Mouse (Mus musculus) ES-E14 (cell line): ENCODE results near the gene Sestd1. TPM values are rescaled to one million over a fixed set of nuclear protein-coding genes. Genes with fewer than 3 reads are reported as not detected.

Experiments
- DNase-seq: peaks from one replicate; pipeline ENCODE4 v3.0.0-alpha.2; 2013; ENCODE audit warnings: low read depth, low spot score
- H3K27ac ChIP-seq: 2 replicates; pipeline ENCODE4 v1.5.1; 2012; ENCODE audit warnings: low read depth, mild to moderate bottlenecking, low read length, moderate library complexity, mixed read lengths; ENCODE audit not compliant: poor library complexity, insufficient read depth, severe bottlenecking
- H3K36me3 ChIP-seq: 2 replicates; pipeline ENCODE4 v1.6.1; 2012; ENCODE audit warnings: mild to moderate bottlenecking, low read length, moderate library complexity, mixed read lengths; ENCODE audit not compliant: control insufficient read depth, poor library complexity, insufficient read depth, severe bottlenecking
- H3K4me1 ChIP-seq, 2 experiments: fragments of 150-350 bp in 1 of 2; sonication (generic) in 1 of 2; 2 replicates each; pipeline ENCODE4 v1.6.1; 2012; ENCODE audit warnings: low read length in 2 of 2, mild to moderate bottlenecking in 1 of 2, mixed read lengths in 1 of 2; ENCODE audit not compliant: control insufficient read depth in 2 of 2, insufficient read depth in 2 of 2, poor library complexity in 1 of 2
- H3K4me3 ChIP-seq, 2 experiments: fragments of 150-350 bp in 1 of 2; sonication (generic) in 1 of 2; 2 replicates each; pipeline ENCODE4 v1.5.1; 2012; ENCODE audit warnings: low read length in 2 of 2, low read depth in 1 of 2, mild to moderate bottlenecking in 1 of 2, mixed read lengths in 1 of 2; ENCODE audit not compliant: insufficient read depth in 1 of 2, poor library complexity in 1 of 2, severe bottlenecking in 1 of 2
- H3K9ac ChIP-seq: 2 replicates; pipeline ENCODE4 v1.6.1; 2012; ENCODE audit warnings: low read depth, mild to moderate bottlenecking, low read length, mixed read lengths; ENCODE audit not compliant: poor library complexity, insufficient read depth, severe bottlenecking
- H3K9me3 ChIP-seq: fragments of 150-350 bp; sonication (generic); 2 replicates; pipeline ENCODE4 v1.6.1; 2012; ENCODE audit warnings: low read depth, mild to moderate bottlenecking, low read length; ENCODE audit not compliant: control insufficient read depth, insufficient read depth
- CHD2 ChIP-seq: IDR thresholded peaks from 2 replicates; pipeline ENCODE4 v1.6.1; 2014; ENCODE audit warnings: mild to moderate bottlenecking, low read depth, low read length, inconsistent platforms
- HCFC1 ChIP-seq: IDR thresholded peaks from 2 replicates; pipeline ENCODE4 v1.6.1; 2012; ENCODE audit warnings: low read length, inconsistent platforms, borderline replicate concordance; ENCODE audit not compliant: insufficient read depth
- MAFK ChIP-seq: IDR thresholded peaks from 2 replicates; pipeline ENCODE4 v1.6.1; 2014; ENCODE audit warnings: mild to moderate bottlenecking, low read depth, low read length, inconsistent platforms; ENCODE audit not compliant: insufficient read depth
- ZC3H11A ChIP-seq: IDR thresholded peaks from 2 replicates; pipeline ENCODE4 v1.6.1; 2012; ENCODE audit warnings: low read depth, mild to moderate bottlenecking, inconsistent platforms, low read length, borderline replicate concordance
- ZNF384 ChIP-seq: IDR thresholded peaks from 2 replicates; pipeline ENCODE4 v1.6.1; 2012; ENCODE audit warnings: low read depth, low read length, inconsistent platforms
- in situ Hi-C, 2 experiments: fragments of 600-800 bp; cut with MboI; formaldehyde crosslinking; loops; one replicate each; pipeline ENCODE4 v1.15.1; 2025; ENCODE audit warnings: low sequenced_read_pairs in 2 of 2, inconsistent platforms in 1 of 2; ENCODE audit not compliant: unreplicated experiment in 2 of 2
- total RNA-seq: library from RNA; depleted of rRNA; stranded (reverse); fragments of 300-350 nt; gene quantifications from 2 replicates; pipeline ENCODE4 v1.2.3, GENCODE M21; 2012

The Sestd1 gene
- total RNA-seq, 1 experiment = 11.4 TPM

DNA sequence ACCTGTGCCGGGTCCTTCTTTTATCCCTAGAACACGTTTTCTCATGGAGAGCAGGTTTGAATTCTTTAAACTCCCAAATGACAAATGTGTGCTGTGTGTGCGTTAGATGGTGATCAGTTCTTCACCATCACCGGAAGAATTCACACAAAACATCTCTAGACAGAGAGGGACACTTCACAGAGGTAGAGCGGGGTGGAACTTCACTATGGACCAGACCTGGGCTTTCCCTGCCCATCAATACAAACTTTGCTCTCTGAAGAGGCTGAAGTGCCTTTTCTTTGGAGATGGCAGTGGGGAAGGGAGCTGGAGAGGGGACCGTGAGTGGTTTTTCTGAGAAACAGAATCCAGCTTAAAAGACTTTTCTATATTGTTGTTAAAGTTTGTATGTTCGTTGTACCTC is 111.6 kb downstream of the Sestd1 start:
- H3K36me3 ChIP-seq = no peaks in the 10 kb centered on the region
- no peaks in the 10 kb centered on the region for H3K9me3 ChIP-seq
- in situ Hi-C loops = no loop called here
- H3K4me1 ChIP-seq = peaks cover 8 to 12% of the 10 kb centered on the region in 2 experiments; a peak in 3 of 4 replicates
- no peak overlapping the region for H3K27ac ChIP-seq
- no peak for DNase-seq
- TF ChIP-seq CHD2 = no peak
- no peak for TF ChIP-seq ZNF384
- no peak for TF ChIP-seq ZC3H11A
- TF ChIP-seq HCFC1 = no peak
- TF ChIP-seq MAFK = no peak
- no peak overlapping the region for H3K4me3 ChIP-seq
- H3K9ac ChIP-seq = no peak overlapping the region

DNA sequence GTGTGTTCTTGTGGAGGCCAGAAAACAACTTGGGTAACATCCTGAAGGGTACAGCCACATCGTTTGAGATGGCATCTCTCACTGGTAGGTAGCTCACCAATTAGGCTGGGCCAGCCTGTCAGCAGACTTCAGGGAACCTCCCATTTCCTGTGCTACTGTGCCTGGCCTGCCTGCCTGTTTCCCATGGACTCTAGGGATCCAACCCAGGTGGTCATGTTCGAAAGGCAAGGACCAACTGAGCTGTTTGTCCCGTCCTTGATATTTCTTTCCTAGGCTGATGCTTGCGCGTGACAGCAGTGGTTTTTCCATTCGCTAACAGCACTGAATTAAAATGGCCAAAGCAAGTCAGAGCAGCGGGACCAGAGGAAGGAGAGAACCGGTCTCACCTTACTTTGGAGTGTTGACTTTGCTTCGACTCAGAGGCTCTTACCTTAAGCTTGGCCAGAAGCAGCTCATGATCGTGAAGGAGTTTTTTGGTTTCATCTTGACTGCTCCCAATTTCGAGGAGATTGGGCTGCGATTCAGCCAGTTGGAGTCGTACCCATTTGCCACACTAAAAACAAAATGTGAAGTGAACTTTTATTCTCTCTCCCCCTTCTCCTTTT is 112.2 kb downstream of the Sestd1 start:
- H3K27ac ChIP-seq = no peak overlapping the region
- no peaks in the 10 kb centered on the region for H3K9me3 ChIP-seq
- H3K4me1 ChIP-seq = peaks cover 8 to 12% of the 10 kb centered on the region in 2 experiments; a peak in 3 of 4 replicates
- TF ChIP-seq ZNF384 (no peak), ZC3H11A (no peak), CHD2 (no peak), MAFK (no peak), HCFC1 (no peak)
- in situ Hi-C loops = no loop called here
- DNase-seq = no peak
- H3K4me3 ChIP-seq = no peak overlapping the region
- no peak overlapping the region for H3K9ac ChIP-seq
- H3K36me3 ChIP-seq = no peaks in the 10 kb centered on the region

DNA sequence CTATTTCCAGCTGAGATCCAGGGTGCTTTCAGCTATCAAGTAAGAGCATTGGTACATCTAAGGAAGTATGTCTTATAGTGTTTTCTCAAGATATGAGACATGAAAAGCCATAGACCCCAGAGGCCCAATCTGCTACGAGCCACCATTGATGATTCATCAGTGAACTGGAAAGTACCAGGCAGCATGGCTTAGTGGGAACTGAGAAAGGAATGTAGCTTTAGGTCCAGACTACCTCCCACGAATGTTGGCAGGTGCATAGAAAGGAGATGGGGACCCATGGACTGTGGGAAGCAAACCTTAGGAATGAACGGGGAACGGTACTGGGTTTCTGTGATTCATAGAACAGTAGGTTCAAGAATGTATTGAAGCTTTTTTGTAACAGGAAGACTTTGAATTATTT is 114.0 kb downstream of the Sestd1 start:
- peaks cover 8% of the 10 kb centered on the region in 2 experiments; a peak in 2 of 4 replicates for H3K4me1 ChIP-seq
- in situ Hi-C loops = no loop called here
- no peaks in the 10 kb centered on the region for H3K9me3 ChIP-seq
- no peaks in the 10 kb centered on the region for H3K36me3 ChIP-seq
- no peak overlapping the region for H3K9ac ChIP-seq
- no peak overlapping the region for H3K27ac ChIP-seq
- H3K4me3 ChIP-seq = no peak overlapping the region
- no peak for TF ChIP-seq ZNF384
- no peak for TF ChIP-seq HCFC1
- TF ChIP-seq MAFK = no peak
- no peak for TF ChIP-seq CHD2
- TF ChIP-seq ZC3H11A = no peak
- DNase-seq = no peak

DNA sequence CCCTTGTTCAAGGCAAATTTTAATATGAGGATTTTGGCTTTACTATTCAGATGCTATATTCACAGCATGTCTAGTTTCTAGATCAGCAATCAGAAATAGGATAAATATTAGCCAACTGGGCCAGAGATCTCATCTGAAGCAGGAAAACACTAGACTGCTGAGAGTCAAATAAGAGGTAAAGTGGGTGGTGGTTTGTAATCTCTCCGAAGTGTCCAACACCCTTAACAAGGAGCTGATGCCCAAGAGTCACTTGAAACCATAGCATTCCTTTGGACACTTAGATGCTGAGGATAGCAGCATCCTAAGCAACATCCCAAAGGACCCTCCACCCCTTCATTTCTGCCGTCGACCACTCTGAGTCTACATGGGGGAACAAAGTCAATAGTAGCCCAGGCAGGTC is 115.7 kb downstream of the Sestd1 start:
- in situ Hi-C loops = no loop called here
- H3K9ac ChIP-seq = no peak overlapping the region
- TF ChIP-seq ZNF384 (no peak), CHD2 (no peak), ZC3H11A (no peak), HCFC1 (no peak), MAFK (no peak)
- DNase-seq = no peak
- H3K4me3 ChIP-seq = no peak overlapping the region
- no peak overlapping the region for H3K27ac ChIP-seq
- H3K36me3 ChIP-seq = no peaks in the 10 kb centered on the region
- H3K9me3 ChIP-seq = no peaks in the 10 kb centered on the region
- H3K4me1 ChIP-seq = peaks cover 6% of the 10 kb centered on the region in 2 experiments; a peak in 2 of 4 replicates
